Mouse (Mus musculus): ENCODE results near the gene Nod2.
A peak's percentile ranks its signal among the peaks of the same experiment; 100 is the strongest.

Nod2 gene

DNA sequence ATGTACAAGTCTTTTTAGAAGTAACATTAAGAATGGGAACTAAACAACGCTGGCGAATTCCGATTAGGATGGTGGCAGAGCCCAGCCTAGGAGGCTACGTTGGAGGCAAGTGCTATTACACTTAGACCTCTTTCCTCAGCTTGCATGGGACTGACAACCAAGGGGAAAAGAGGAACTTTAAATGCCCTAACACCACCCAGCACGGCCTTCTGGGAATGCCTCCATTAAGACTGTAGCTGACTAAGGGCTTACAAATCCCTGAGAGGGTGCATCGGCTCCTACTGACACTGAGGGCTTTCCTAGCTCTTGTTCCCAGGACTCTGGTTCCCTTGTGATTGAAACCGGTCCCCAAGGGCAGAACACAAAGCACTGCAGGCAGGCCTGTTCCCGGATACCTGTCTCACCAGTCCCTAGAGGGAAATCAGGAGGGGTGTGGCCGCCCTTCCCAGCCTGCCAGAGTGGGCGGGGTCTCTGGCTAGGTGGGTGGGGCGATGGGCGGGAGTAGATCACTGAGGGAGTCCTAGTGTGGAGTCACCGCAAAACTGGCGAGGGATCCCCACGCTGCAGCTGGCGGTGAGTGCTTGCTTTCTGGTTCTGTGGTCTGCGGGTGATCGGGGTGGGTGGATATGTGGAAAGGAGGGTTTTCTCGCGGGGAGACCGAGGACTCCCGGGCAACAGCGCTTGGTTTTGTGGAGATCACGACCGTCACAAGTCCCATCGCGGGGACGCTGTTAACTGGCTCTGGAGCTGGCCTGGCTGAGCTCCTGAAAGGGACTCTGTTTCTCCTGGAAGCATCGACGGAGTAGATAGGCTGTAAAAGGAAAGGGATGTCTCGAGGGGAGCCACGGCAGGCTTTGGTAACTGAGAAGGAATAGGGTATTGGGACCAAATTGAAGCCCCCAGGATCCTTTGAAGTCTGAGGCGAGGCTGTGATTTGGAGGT is at the start of gene Nod2:
TSS of gene Nod2 (plus strand) at position 479 of the 942 bp plus-strand sequence.
- peak; percentile 65 to 77 for DNase-seq

DNA sequence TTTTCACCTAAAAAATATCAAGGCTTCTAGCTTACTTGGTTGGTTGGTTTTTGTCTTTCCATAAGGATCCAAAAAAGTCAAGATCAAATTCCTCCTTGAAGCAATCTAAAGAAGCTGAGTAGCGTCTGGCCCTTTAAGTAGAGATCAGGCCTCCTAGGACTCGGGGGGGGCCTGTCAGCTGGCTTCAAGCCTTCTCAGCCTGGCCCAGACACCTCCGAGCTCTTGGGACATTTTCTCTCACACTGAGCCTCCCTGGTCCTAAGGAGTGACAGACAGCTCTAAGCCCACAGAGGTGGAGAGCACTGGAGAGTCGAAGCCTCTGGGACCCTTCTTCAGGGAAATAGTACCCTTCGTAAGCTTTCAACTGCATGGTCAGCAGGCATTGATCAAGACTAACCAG is 48.5 kb upstream of the Nod2 start:
- DNase-seq, result no peak

DNA sequence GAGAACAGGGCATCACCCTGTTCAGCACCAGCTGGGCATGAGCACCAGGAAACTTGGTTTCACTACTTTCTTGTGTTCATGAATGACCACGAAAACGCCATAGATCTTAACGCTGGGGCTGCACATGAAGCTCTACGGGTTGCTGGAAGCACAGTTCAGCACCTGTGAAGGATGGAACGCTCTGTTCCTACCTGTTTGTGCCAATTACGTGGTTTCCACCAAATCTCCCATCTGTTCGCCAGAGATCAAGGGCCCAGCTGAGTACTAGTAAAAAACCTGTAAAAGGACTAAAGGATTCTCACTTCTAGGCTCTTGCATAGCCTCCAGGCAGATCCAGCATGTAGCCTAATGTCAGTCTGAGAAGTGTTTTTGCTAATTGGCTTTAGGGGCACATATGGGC is 47.6 kb upstream of the Nod2 start:
- no peak for DNase-seq

DNA sequence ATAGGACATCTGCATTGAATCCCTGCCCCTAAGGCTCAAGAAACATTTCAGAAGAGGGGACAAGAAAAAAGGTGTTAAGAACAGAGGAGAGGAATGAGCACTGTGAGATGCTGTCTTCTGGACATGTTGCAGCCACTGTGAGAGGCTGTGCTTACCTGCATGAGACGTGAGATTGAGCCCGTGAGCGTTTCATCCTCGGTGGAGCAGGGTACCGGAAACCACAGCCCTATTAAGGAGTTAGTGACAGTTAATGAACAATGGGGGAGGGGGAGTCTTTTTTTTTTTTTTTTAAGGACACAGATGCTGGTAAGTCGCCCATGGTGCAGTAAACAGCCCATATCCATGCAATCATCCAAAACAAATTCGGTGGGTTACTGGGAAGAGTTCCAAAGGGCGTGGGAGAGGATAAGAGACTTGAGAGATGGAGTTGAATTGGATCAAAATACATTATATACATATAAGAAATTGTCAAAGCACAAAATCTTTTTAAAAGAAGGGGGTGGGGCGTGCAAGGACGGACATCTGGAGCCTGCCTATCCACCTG is 43.6 kb upstream of the Nod2 start:
- DNase-seq, result no peak

DNA sequence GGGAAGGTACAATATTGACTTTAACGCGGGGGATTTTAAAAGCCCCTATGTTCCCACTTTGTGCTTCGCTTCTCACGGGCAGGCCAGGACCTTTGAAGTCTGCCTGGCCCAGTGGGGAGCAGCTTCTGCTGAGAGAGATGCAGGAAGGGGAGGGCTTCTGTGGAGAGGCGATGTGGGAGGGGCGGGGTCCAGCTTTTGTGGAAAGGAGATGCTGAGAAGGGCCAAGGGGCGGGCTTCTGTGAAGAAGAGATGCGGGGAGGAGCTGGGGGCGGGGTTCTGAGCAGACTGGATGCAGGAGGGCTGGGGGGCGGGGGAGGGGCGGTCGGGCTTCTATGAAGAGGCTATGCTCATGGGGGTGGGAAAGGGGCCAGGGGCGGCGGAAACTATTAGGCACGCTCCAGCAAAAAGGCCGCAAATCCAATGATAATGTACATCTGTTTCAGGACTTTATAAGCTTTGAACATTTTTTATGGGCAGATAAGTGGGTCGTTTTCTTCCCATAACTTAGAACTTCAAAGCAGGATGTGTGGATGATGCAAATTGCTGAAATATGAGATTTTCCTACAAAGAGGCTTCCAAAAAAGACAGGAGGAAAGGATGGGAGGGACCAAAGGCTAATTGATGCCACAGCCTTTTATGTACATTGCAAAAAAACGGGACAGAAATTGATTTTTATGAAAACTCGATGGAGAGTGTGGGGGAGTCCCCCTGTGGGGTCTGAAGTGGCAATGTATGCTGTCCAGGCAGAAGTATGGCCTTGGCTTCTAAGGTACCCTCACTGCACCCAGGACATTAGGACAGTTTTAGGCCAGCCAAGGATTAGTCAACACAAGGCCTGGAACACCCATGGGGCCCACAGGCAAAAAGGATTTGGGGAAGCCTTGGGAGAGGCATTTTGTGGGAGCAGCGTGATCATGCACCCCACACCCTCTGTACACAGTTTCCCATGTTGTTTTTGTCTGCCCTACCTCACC is 42.8 kb upstream of the Nod2 start:
- DNase-seq, result peak; percentile 43 to 62

DNA sequence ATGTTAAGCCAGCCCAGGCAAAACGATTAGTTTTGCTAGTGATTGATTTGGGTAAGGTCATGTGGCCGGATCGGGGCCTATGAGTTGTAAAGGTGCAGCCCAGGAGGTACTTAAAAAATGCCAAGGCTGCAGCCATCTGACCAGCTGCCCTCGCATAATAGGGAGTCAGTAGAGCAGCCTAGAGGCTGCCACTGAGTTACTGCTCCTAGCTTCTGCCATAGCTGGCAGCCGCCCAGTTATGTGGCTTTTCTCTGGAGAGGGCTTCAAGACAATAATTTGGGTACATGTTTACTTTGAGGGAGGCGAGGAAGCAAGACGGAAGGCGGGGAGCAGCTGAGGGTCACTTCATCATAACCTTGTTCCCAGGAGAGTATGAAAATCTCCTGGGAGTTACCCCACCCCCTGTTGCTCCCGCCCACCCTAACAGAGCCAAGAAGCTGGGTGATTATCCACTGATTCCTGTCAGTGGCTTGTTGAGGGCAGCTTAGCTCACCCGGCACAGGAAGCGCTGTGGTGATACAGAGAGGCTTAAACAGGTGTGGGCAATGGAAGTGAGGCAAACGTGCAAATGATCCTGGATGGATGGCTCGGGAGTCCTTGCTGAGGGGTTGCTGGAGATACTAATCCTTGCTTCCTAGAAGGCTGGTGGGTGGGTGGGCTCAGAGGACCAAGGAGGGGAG is 41.6 kb upstream of the Nod2 start:
- no peak for DNase-seq

DNA sequence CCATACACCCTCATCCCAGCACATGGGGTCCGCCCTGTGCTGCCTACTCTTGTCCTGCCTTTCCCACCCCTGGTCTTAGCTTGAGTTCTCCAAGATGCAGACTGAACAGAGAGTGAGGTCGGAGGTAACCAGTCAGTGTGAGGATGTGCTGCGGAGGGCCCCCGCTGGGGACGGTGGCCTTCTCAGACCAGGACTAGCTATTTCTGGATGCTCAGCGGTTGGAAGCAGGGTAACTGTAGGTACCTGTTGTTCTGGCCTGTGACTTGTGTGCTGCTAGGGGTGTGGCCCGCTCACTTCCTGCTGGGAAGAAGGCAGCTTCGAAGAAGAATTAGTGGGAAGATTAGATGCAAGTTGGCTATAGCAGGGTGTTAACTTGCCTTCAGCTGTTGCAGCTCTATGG is 38.1 kb upstream of the Nod2 start:
- DNase-seq, result no peak

DNA sequence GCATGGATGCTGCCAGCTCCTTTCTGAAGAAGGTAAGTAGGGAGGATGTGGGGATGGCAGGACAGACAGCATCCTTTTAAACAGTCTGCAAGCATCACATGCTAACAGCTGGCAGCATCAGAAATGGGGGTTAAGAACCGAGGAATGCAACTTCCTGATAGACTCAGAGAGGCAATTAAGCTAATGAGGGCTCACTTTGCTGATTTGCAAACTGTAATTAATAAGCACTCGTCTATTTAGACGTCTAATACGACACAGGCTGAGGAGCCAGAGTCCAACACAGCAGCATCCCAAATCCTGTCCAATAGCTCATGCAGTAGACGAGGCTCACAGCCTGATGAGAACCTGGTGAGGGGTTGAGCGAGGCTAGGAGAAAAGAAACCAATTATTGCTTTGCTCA is 36.8 kb upstream of the Nod2 start:
- no peak for DNase-seq

DNA sequence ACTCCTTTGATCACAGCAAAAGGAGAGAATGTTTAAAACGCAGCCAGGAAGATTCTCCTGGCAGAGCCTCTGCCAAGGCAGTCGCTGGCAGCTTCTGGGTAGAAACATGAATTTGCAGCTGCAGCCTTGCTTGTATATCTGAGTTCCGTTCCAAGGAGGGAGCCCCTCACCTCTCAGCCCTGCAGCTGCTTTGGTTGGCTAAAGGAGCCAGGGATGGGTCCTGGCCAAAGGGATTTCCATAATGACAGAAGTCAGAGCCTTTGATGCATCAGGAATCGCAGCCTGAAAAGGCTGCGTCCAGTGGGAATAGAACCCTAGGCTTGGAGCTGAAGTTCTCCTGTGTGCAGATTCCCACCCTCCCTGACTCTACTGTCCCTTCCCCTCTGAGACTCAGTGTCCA is 32.1 kb upstream of the Nod2 start:
- DNase-seq, result no peak

DNA sequence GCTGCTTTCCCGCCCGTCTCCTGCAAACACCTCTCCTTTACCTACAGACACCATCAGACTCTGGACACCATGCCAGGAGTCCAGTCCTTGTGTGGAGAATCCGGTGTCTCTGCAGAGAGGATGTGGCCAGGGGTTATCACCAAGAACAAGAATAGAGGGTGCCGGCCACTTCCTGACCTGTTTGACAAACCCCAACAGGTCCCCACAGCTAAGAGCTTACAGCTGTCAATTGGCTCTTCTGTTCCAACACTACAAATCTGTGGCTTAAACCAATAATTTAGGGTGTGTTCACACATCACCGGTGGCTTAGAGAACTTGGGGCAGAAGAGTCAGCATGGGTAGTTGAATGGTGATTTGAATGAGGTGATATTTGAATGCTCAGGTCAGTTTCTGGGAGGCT is 28.5 kb upstream of the Nod2 start:
- no peak for DNase-seq

DNA sequence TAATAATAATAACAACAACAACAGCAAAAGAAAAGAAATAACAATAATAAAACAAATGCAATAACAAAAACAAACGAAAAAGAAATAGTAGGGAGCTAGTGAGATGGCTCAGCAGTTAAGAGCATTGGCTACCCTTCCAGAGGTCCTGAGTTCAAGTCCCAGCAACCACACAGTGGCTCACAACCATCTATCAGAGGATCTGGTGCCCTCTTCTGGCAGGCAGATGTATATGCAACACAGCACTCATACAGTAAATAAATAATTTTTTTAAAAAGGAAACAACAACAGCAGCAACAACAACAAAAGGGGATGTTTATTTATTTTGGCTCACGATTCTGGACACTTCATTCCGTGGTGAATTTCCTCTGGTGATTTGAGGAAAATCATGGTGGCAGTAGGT is 27.6 kb upstream of the Nod2 start:
- DNase-seq, result no peak

DNA sequence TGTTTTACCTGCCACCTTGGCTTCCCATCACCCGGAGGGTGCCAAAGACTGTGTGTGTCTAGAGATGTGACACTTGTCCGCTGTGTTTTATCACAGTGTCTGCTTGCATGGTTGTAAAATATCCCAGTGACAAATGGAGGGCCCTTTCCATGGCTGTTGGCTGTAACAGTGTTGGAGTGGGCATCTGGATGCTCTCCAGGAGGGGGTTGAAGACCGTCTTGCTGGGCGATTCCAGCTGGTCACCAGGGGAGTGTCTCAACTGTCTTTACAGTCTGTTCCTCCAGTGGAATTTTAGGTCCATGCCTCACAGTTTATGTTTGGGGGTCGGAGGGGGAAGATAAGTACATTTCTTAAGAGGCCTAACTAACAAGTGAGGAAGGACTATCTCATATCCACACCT is 26.2 kb upstream of the Nod2 start:
- DNase-seq, result no peak

DNA sequence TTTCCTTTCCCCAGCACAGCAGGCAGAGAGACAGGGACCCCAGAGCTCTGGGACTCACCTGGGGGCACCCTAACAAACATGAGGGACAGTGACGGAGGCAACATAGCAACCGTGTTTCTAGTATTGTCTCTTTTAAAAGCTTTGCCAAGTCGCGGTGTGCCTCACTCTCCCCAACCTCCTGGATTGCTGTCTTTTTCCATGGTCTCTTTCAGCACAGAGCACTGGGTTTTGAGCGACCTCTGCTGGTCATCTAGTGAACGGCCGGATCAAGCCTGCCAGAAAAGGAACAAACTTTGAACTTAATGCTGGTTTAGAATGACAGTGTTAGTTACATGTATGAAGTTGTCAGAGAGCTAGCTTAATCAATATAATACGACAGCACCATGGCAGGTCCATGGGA is 25.7 kb upstream of the Nod2 start:
- DNase-seq, result no peak

DNA sequence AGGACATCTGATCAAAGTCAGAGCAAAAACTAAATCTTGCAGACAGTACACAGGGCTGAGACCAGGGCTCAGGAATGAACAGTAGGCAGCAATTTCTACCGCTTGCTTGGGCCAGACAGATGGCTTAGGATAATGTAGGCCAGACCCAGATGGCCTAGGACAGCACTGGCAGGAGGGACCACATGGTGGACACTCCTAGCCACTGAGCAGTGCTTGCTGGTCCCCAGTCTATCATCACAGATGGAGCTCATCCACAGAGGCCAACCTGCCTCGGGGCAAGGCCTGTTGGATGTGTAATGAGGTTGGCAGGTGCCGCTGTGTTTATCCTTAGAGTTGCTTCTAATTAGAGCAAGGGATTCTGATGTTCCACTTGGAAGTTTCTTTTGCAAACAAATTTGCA is 23.8 kb upstream of the Nod2 start:
- DNase-seq, result no peak

DNA sequence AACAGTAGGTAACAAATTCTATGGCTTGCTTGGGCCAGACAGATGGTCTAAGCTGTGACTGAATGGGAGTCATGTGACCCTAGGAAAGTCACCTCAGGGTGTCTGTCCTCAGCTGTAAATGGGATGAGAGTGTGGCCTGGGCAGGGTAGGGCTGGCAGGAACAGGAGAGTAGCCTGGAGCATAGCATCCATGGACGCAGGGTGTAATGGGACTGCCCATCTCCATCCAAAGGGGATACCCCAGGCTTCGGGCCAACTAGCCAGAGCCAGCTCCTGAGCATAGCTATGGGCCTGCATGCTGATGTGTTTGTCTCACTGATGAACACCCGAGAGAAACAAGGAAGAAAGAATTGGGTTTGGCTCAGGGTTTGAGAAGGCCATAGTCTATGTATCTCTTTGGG is 22.8 kb upstream of the Nod2 start:
- DNase-seq, result no peak

DNA sequence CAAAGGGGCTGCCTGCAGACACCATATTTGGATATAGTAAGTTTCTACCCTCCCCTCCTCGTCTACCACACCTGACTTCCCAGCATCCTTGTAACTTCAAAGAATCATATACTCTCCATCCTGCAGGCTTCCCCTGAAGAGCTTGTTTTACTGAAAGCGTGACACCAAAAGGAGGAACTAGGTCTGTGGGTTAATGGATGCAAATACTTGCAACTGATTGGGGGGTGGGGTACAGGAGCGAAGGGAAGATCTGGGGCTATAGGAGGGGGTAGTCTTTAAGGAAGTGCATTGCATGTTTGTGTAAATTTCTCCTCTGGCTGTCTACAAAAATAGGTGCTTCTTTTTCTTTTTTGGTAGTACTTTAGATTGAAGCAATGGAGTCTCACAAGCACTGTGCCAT is 20.7 kb upstream of the Nod2 start:
- no peak for DNase-seq

DNA sequence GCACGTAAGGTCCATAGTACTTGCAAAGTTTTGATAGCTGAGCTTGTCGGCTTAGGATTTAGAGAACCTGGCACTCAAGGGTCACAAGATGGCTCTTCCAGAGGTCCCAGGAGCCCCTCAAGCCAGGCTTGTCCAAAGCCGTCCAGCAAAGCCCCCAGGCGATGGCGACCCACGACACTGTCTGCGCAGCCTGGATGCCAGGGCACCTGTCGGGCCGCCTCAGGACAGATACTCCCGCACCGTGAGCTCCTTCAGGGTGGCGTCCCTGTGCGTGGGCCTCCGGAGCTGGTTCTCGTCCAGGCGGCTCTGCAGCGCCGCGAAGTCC is 20.2 kb upstream of the Nod2 start:
- no peak for DNase-seq

DNA sequence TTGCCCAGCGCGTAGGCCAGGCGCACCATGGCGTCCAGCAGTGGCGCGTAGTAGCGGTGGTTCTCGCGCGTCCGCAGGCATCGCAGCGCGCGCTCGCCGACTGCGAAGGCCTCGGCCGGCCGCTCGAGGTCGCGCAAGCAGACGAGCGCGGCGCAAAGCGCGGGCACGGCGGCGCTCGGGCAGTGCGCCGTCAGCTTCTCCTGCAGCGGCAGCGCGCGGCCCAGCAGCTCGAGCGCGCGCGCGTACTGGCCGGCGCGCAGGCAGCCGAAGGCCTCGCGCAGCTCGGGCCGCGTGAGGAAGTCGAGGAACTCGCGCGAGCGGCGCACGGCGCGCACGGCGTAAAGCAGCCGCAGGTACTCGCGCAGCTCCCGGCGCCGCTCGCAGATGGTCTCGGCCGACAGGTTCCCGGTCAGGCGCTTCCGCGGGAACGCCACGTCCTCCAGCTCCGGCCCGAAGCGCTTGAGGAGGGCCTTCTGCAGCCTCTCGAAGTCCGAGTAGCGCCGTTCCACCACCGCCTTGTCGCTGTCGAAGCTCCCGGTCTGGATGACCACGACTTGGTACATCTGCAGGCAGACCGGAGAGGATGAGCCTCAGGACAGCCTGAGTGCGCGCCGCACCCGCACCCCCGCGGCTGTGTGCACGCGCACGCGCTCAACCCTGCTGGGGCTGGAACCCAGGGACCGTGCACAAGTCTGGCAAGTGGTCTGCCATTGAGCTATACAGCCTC is 19.7 kb upstream of the Nod2 start:
- DNase-seq, result no peak

DNA sequence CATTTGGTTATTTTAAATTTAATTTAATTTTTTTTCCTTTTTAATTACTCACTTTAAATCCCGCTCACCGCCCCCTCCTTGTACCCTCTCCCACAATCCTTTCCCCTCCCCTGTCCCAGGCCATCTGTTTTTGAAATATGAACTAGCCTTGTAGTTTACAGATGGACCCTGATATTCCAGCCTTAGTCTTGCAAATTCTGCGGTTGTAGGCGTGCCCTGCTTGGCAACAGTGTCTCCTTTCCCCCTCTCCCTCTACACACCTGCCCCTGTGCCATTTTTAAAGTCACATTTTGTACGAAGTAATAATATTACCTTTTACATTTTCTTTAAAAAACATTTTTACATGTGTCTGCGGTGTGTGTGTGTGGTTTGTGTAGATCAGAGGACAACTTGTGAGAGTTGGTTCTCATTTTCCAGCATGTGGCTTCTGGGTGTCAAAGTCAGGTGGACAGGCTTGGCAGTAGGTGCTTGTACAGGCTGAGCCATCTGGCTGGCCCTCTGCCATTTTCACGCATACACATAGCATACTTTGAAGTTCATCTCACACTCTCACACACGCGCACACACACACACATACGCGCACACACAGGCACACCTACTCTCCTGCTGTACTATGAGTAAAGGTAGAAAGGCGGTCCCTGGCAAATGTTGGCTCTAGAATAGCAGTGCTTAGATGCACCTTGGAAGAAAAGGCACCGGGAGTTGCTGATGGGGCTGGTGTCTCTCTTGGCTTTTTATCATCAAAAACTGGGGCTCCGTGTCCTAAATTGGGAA is 18.9 kb upstream of the Nod2 start:
- DNase-seq, result no peak

DNA sequence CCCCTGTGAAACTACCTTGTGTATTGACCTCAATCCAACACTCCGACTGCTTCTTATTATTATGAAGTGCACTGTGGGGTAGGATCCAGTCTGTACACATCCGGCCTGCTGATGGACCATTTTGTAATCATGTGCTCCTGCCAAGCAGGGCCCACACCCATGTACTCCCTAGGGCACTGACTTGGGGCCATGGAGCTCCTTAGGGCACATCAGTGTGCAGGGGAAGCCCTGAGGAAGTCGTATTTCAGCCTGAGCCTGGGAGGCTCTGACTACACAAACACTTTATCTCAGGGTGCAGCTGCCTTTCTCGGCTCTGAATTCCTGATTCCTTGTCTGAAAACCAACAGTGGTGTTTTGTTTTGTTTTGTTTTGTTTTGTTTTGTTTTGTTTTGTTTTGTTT is 16.9 kb upstream of the Nod2 start:
- no peak for DNase-seq

DNA sequence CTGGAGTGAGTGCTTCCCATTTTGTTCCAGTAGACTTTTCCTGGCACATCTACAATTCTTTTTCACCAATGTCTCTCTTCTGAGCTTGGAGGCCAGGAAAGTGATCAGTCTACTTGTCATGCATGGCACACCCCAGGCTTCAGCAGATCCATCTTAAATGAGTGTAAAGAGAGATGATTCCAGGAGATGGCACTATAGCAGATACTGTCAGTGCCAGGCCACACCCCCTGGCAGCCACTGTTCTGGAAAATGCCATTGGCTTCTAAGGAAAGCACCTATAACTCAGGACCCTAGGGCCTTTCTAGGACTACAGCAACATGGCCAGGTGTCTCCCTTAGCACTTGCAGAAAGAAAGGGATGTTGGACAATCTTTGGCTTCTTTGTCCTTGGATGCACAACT is 16.0 kb upstream of the Nod2 start:
- no peak for DNase-seq

DNA sequence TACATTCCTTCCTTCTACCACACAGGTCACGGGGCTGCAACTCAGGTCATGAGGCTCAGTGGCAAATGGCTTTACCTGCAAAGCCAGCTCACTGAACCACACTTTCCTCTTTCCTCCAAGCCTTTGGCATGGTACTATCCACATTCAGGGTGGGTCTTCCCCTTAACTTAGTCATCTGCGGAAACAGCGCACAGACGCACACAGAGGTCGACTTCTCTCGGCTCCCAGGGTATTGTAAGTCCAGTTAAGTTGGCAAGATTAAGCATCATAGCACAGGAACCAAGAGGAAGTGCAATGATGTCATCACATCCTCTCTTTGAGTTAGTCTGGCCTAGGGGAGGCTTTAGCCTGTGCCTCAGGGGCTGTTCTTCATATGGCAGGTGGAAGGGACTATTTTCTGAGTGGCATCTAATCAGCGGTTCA is 13.8 kb upstream of the Nod2 start:
- no peak for DNase-seq
